Mouse (Mus musculus): Measurements from ENCODE around the gene Mzf1. TPM values are rescaled to one million over a fixed set of nuclear protein-coding genes. Genes with fewer than 3 reads are reported as not detected.

Mzf1 gene
- total and polyA plus RNA-seq, 3 experiments = 0.77 to 2.4 TPM; not detected in 1

DNA sequence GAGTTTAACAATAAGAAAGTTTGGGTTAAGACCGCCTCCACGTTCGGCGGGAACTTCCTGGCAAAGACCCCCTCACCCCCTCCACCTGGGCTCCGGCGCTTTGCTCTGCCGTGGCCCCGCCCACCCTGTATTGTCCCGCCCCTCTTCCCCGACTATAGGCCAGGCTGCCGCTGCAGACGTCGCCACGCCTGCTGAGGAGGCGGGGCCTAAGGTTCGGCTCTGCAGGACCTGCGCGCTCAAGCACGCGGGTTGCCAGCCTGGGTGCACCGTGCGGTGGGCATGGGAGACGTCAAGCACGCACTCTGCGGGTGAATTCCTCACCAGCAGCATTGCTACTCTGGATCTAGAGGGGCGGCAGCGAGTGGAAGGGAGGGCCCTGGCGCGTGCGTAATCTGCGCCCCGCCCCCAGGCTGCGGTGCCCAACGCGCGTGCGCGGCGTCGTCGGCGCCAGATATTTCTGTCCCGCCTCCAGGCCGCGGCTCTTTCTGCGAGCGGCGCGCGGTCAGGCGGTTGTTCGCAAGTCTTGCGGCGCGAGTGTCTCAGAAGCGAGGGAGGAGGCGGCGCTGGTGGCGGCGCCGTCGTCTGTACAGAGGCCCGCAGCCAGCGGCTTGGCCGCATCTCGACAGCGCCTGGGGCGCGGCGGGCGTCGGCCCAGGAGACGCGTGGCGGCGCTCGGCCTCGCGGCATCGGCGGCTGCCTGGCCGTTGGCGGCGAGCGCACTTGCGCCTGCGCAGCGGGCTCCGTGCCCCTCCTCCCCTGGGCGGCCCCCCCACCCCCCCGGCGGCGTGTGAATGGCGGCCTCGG lies 30.4 kb downstream of the Mzf1 start:
- H3K4me1 ChIP-seq (ENCODE audit: control insufficient read depth in 1 of 2, insufficient read depth in 2 of 2, low read length in 2 of 2) = peaks cover 2 to 23% of the 10 kb centered on the region in 2 experiments; a peak in 3 of 4 replicates
- peak; percentile 96 for TF ChIP-seq ZMIZ1 (IDR thresholded peaks at IDR 0.05; ENCODE audit: low read depth, low read length)
- peak; percentile 69; the same call in 1 of the 2 replicates for TF ChIP-seq MYB (IDR thresholded peaks at IDR 0.05; ENCODE audit: low read depth, low read length)
- TF ChIP-seq NELFE (IDR thresholded peaks at IDR 0.05; ENCODE audit: low read depth, low read length) = peak; percentile 99
- TF ChIP-seq EP300 (IDR thresholded peaks at IDR 0.05; ENCODE audit: low read depth in 1 of 2, low read length in 2 of 2) = peak in 1 of 2 experiments; percentile 29; a peak in 2 of 4 replicates
- no peak for TF ChIP-seq ZKSCAN1 (IDR thresholded peaks at IDR 0.05; ENCODE audit: low read depth, low read length)
- TF ChIP-seq ELF1 (IDR thresholded peaks at IDR 0.05; ENCODE audit: low read depth, low read length) = 0 out of 2 replicates have a peak, but pooled peaks have one; percentile 22
- peak; percentile 85 for TF ChIP-seq NRF1 (IDR thresholded peaks at IDR 0.05; ENCODE audit: insufficient read depth, low read depth, low read length, poor library complexity, severe bottlenecking)
- TF ChIP-seq POLR2AphosphoS5 (IDR thresholded peaks at IDR 0.05; ENCODE audit: borderline replicate concordance, low read depth, low read length) = 0 out of 2 replicates have a peak, but pooled peaks have one; percentile 66
- peak; percentile 57; the same call in 1 of the 2 replicates for TF ChIP-seq MXI1 (IDR thresholded peaks at IDR 0.05; ENCODE audit: low read depth, low read length)
- no peak for TF ChIP-seq USF2 (IDR thresholded peaks at IDR 0.05; ENCODE audit: borderline replicate concordance in 1 of 2, insufficient read depth in 1 of 2, low read depth in 1 of 2, low read length in 2 of 2)
- TF ChIP-seq ETS1 (IDR thresholded peaks at IDR 0.05; ENCODE audit: low read depth, low read length) = no peak
- no peak for TF ChIP-seq MAFK (IDR thresholded peaks at IDR 0.05; ENCODE audit: borderline replicate concordance, low read depth, low read length)
- TF ChIP-seq UBTF (IDR thresholded peaks at IDR 0.05; ENCODE audit: borderline replicate concordance, insufficient read depth, low read depth, low read length) = no peak
- TF ChIP-seq ZC3H11A (IDR thresholded peaks at IDR 0.05; ENCODE audit: low read depth, low read length) = no peak
- no peak for TF ChIP-seq ZNF384 (IDR thresholded peaks at IDR 0.05; ENCODE audit: low read depth, low read length)
- peak; percentile 90 to 95 for TF ChIP-seq POLR2A (IDR thresholded peaks at IDR 0.05; ENCODE audit: control insufficient read depth in 1 of 2, insufficient read depth in 1 of 2, low read depth in 1 of 2, low read length in 2 of 2, poor library complexity in 1 of 2)
- TF ChIP-seq POLR2AphosphoS2 (IDR thresholded peaks at IDR 0.05; ENCODE audit: low read length) = peak; percentile 95
- peak; percentile 85 for TF ChIP-seq MAX (IDR thresholded peaks at IDR 0.05; ENCODE audit: low read length)
- TF ChIP-seq JUND (IDR thresholded peaks at IDR 0.05; ENCODE audit: low read depth, low read length) = no peak
- TF ChIP-seq CHD1 (IDR thresholded peaks at IDR 0.05; ENCODE audit: low read depth, low read length) = no peak
- TF ChIP-seq TCF12 (IDR thresholded peaks at IDR 0.05; ENCODE audit: low read depth, low read length) = no peak
- peak; percentile 36; the same call in 1 of the 2 replicates for TF ChIP-seq TBP (IDR thresholded peaks at IDR 0.05; ENCODE audit: low read depth, low read length)
- no peak for TF ChIP-seq GABPA (IDR thresholded peaks at IDR 0.05; ENCODE audit: low read depth, low read length)
- no peak for TF ChIP-seq SMC3 (IDR thresholded peaks at IDR 0.05; ENCODE audit: low read depth, low read length)
- peak; percentile 71 for TF ChIP-seq HCFC1 (IDR thresholded peaks at IDR 0.05; ENCODE audit: low read depth, low read length)
- peak; percentile 74 for TF ChIP-seq SIN3A (IDR thresholded peaks at IDR 0.05; ENCODE audit: low read length)
- no peak for TF ChIP-seq RAD21 (IDR thresholded peaks at IDR 0.05; ENCODE audit: low read depth, low read length)
- peak; percentile 70 for TF ChIP-seq MYC (IDR thresholded peaks at IDR 0.05; ENCODE audit: low read depth, low read length)
- peak; percentile 58; the same call in 1 of the 2 replicates for TF ChIP-seq MAZ (IDR thresholded peaks at IDR 0.05; ENCODE audit: low read depth, low read length)

More for the DNA sequence above, 30.4 kb downstream of the Mzf1 start:
- H3K4me3 ChIP-seq (ENCODE audit: control insufficient read depth in 1 of 2, insufficient read depth in 1 of 2, low read depth in 2 of 2, low read length in 2 of 2) = peak overlapping the region; percentile 82 to 99
- peaks cover 0 to 4% of the 10 kb centered on the region in 2 experiments; a peak in 2 of 4 replicates for H3K27me3 ChIP-seq (ENCODE audit: control insufficient read depth in 1 of 2, insufficient read depth in 2 of 2, low read length in 2 of 2)
- DNase-seq (ENCODE audit: low read depth, low spot score) = peak; percentile 96
- H3K36me3 ChIP-seq (ENCODE audit: control insufficient read depth in 1 of 2, insufficient read depth in 2 of 2, low read length in 2 of 2) = peaks cover 21 to 30% of the 10 kb centered on the region in 2 experiments
- peak overlapping the region; percentile 96 for H3K27ac ChIP-seq (ENCODE audit: control insufficient read depth, low read depth, low read length)
- peaks cover 34% of the 10 kb centered on the region for H3K79me2 ChIP-seq (ENCODE audit: control insufficient read depth, insufficient read depth, low read length, poor library complexity)
- H3K9me3 ChIP-seq (replicated peaks; ENCODE audit: insufficient read depth, low read length) = no peaks in the 10 kb centered on the region
- H3K9ac ChIP-seq (ENCODE audit: control insufficient read depth, low read depth, low read length, poor library complexity, severe bottlenecking) = peak overlapping the region; percentile 99
